Mouse (Mus musculus): ENCODE results near the gene Mrpl20.

- no peak for TF ChIP-seq GATA1 (IDR thresholded peaks at IDR 0.05; ENCODE audit: borderline replicate concordance, low read length)
- TF ChIP-seq FLI1 (IDR thresholded peaks at IDR 0.05; ENCODE audit: low read length), result no peak
Observed at GRCm38 (mm10) chr4:155829866-155830265, 27.2 kb downstream of the Mrpl20 start.
